Mouse (Mus musculus) embryonic fibroblast, embryonic 13.5 days (primary cell): Measurements from ENCODE around the gene Clec2d. TPM values are rescaled to one million over a fixed set of nuclear protein-coding genes. Genes with fewer than 3 reads are reported as not detected.
A peak's percentile ranks its signal among the peaks of the same experiment; 100 is the strongest.
"Not testable (repeated sequence)": the region's sequence is repeated elsewhere in the genome, so short reads cannot be mapped to it uniquely, and the experiment has no call there.

Experiments
- H3K27ac ChIP-seq: 2 replicates; pipeline ENCODE4 v1.5.1; 2012; ENCODE audit warnings: low read length, control low read depth, inconsistent platforms; ENCODE audit not compliant: insufficient read depth
- H3K4me1 ChIP-seq: 2 replicates; pipeline ENCODE4 v1.6.1; 2011; ENCODE audit warnings: low read length; ENCODE audit not compliant: control insufficient read depth, insufficient read depth
- H3K4me3 ChIP-seq: 2 replicates; pipeline ENCODE4 v1.5.1; 2011; ENCODE audit warnings: mild to moderate bottlenecking, control low read depth, low read length; ENCODE audit not compliant: insufficient read depth
- CTCF ChIP-seq: IDR thresholded peaks from 2 replicates; pipeline ENCODE4 v1.5.1; 2011; ENCODE audit warnings: mild to moderate bottlenecking, control low read depth, low read length, moderate library complexity, borderline replicate concordance; ENCODE audit not compliant: insufficient read depth
- POLR2A ChIP-seq: IDR thresholded peaks from 2 replicates; pipeline ENCODE4 v1.6.1; 2011; ENCODE audit warnings: low read depth, mild to moderate bottlenecking, control low read depth, low read length, moderate library complexity
- polyA plus RNA-seq: library from polyadenylated mRNA; stranded (reverse); fragments of >200 nt; gene quantifications from 2 replicates; pipeline ENCODE4 v1.2.4, GENCODE M21; 2011; ENCODE audit warnings: low read depth; ENCODE audit not compliant: missing spikeins, insufficient read length

Gene Clec2d
- polyA plus RNA-seq, 1 experiment = 45.1 TPM

DNA sequence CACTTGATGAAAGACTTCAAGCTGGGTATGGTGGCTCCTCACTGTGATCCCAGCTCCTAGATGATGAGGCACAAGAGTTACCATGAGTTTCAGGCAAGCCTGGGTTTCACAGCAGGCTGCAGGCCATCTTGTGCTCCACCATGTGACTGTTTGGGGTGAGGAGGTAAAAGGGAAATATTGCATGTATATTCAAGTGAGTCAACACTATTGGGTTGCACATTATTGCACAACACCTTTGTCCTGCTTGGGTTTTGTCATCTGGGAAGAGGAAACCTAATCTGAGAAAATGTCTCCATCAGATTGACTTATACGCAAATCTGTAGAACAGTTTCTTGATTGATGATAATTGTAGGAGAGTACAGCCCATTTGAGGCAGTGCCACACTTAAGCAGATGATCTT, 8.7 kb upstream of the Clec2d start:
- no peaks in the 10 kb centered on the region for H3K4me1 ChIP-seq
- TF ChIP-seq CTCF = no peak
- no peak overlapping the region for H3K4me3 ChIP-seq
- no peak overlapping the region for H3K27ac ChIP-seq

DNA sequence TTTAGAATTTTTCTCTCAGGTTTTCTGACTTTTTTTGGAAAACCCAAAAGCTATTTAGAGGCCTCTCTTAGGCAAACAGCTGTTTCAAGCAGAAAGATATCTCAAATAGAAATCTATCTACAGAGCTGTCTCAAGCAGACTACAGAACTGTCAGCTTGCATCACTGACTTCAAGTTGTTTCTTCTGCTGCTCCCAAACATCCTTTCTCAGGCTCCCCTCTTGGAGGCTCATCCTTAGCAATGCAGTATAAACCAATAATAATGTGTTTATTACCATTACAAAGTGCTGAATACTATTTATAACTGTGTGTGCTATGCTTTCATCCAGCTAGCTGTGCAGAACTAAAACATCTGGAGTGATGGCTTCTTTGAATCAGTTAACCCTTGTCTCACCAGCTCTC, 5.6 kb upstream of the Clec2d start:
- no peak overlapping the region for H3K27ac ChIP-seq
- no peaks in the 10 kb centered on the region for H3K4me1 ChIP-seq
- TF ChIP-seq CTCF (no peak), POLR2A (no peak)
- no peak overlapping the region for H3K4me3 ChIP-seq

DNA sequence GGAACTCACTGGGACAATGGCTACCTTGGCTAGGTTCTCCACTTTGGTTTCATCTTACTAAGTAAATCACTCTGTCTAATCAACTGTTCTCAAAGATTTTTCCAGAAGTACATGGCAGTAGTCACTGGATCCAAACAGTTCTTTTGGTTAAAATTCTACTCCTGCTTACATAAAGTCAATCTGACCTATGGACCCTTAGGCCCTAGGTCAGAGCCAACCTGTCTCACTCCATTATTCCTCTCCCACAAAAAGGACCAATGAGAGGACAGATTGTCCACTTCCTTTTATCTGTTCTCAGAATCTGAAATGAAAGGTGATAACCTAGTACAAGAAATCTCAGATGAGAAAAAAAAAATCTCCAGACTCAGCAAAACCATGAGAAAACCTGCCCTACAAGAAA, 4.8 kb upstream of the Clec2d start:
- no peak overlapping the region for H3K27ac ChIP-seq
- TF ChIP-seq POLR2A (no peak), CTCF (no peak)
- no peak overlapping the region for H3K4me3 ChIP-seq
- no peaks in the 10 kb centered on the region for H3K4me1 ChIP-seq

DNA sequence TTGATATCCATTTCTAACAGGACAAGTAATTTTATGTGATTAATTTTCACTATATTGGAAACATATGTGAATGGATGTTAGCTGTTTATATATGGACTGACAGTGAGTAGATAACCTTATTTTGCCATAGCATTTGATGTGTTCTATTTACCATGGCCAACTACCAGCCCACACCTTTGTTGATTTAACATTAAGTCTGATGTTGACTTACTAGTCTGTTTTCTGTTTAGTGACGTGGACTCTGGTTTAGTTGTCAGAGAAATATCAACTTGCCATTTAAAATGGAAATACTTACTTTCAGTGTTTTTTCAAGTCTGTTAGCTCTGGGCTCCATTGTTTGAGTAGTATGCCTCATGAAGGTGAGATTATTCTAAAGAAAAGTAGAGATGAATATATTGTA, 3.8 kb upstream of the Clec2d start:
- Histone ChIP-seq H3K27ac (no peak overlapping the region), H3K4me3 (no peak overlapping the region), H3K4me1 (no peaks in the 10 kb centered on the region)
- TF ChIP-seq POLR2A (no peak), CTCF (no peak)

DNA sequence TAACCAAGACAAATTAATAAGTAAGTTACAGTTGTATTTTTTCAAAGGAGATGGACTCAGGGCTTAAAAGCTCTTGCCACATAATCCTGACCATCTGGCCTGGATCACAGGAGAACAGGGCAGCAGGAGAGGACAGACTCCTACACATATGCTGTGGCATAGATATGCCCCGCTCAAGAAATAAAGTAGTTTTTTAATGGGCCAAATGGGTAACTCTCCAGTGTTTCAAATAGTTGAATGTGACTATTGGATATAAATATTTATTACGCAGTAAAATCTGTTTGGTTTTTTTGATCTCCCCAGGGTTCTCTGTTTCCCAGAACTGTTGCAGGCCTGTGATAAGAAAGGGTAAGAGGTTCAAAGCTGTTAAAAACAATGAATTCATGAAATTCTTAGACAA, 1.1 kb upstream of the Clec2d start:
- Histone ChIP-seq H3K4me3 (no peak overlapping the region), H3K4me1 (0 out of 2 replicates have a peak, but pooled peaks cover 2% of the 10 kb centered on the region), H3K27ac (no peak overlapping the region)
- TF ChIP-seq CTCF = no peak
- no peak for TF ChIP-seq POLR2A

GRCm38 (mm10) chr6:129179831-129180230, 584 bp upstream of the Clec2d start:
- H3K4me3 ChIP-seq, H3K4me1 ChIP-seq, H3K27ac ChIP-seq: not testable (repeated sequence)

DNA sequence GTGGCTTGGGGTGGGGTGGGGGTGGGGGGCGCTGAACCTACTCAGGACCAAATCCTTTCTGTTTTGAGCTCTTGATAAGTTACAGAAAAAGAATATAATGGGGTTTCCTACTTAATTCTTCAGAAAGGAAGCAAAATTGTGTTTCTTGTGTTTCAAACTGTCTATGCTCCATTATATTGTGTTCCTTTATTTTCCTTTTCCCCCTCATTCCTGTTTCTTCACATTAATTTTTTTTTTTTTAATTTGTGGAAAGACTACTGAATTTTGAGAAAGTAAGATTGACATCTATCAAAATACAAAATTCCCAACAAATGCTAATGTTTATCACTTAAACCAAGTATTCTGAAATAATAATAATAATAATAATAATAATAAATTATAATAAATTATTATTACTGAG, 834 bp downstream of the Clec2d start:
- peak overlapping the region; percentile 98 for H3K27ac ChIP-seq
- H3K4me1 ChIP-seq = 0 out of 2 replicates have a peak, but pooled peaks cover 2% of the 10 kb centered on the region
- no peak for TF ChIP-seq CTCF
- no peak for TF ChIP-seq POLR2A
- peak overlapping the region; percentile 98 for H3K4me3 ChIP-seq

- peak overlapping the region; percentile 97 for H3K4me3 ChIP-seq
- peak overlapping the region; percentile 97 for H3K27ac ChIP-seq
- TF ChIP-seq POLR2A = peak; percentile 71
- TF ChIP-seq CTCF = no peak
- H3K4me1 ChIP-seq = 0 out of 2 replicates have a peak, but pooled peaks cover 2% of the 10 kb centered on the region
Measured at GRCm38 (mm10) chr6:129181683-129182082, 1.3 kb downstream of the Clec2d start.

DNA sequence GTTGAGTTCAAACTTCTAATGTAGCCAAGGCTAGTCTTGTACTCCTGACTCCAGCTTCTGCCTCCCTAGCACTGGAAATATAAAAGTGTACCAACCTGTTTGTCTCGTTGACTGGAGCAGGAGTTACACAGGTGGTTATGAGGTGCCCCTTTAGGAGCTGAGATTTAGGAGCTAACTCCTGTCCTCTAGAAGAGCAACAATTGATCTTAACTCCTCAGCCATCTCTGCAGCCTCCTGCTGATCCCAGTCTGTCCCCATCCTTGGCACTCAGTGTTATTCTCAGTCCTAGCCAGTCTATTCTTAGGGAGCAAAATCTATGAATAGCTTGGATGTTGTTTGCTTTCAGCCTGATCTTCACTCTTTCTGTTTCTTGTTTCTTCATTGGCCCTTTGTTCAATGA, 2.1 kb downstream of the Clec2d start:
- TF ChIP-seq CTCF = no peak
- peak; percentile 56 for TF ChIP-seq POLR2A
- peak overlapping the region; percentile 98 for H3K27ac ChIP-seq
- peak overlapping the region; percentile 95 for H3K4me3 ChIP-seq
- H3K4me1 ChIP-seq = 0 out of 2 replicates have a peak, but pooled peaks cover 2% of the 10 kb centered on the region

- H3K4me1 ChIP-seq = not testable (repeated sequence)
- peak overlapping the region; percentile 9; the same call in 1 of the 2 replicates for H3K4me3 ChIP-seq
- H3K27ac ChIP-seq = peak overlapping the region; percentile 82
Measured at GRCm38 (mm10) chr6:129184001-129184400, 3.6 kb downstream of the Clec2d start.

- H3K4me1 ChIP-seq = 0 out of 2 replicates have a peak, but pooled peaks cover 2% of the 10 kb centered on the region
- peak overlapping the region; percentile 82 for H3K27ac ChIP-seq
- no peak for TF ChIP-seq CTCF
- H3K4me3 ChIP-seq = peak overlapping the region; percentile 9; the same call in 1 of the 2 replicates
Measured at GRCm38 (mm10) chr6:129184788-129185187, 4.4 kb downstream of the Clec2d start.

- Histone ChIP-seq H3K4me3 (no peak overlapping the region), H3K27ac (peak overlapping the region; percentile 87), H3K4me1 (0 out of 2 replicates have a peak, but pooled peaks cover 2% of the 10 kb centered on the region)
- no peak; the same call in 1 of the 2 replicates for TF ChIP-seq POLR2A
- TF ChIP-seq CTCF = no peak
Measured at GRCm38 (mm10) chr6:129186022-129186421, 5.6 kb downstream of the Clec2d start.
